Mouse (Mus musculus) hindbrain, embryonic 15.5 days (tissue): Measurements from ENCODE around the gene Ctsd. TPM values are rescaled to one million over a fixed set of nuclear protein-coding genes. Genes with fewer than 3 reads are reported as not detected.

Experiments
- ATAC-seq: fragments of 200-750 bp; cut with Nextera tagmentation; 2 replicates; pipeline ENCODE4 v1.8.0; 2017; ENCODE audit warnings: low read depth, moderate number of reproducible peaks, moderate TSS enrichment; ENCODE audit not compliant: low FRiP score
- H3K27ac ChIP-seq: fragments of 300-500 bp; sonication (generic); replicated peaks from 2 replicates; pipeline ENCODE4 v1.5.1; 2015; ENCODE audit warnings: mild to moderate bottlenecking, inconsistent platforms
- H3K27me3 ChIP-seq: fragments of 300-500 bp; sonication (generic); 2 replicates; pipeline ENCODE4 v1.6.1; 2015; ENCODE audit warnings: control low read depth, inconsistent platforms
- H3K36me3 ChIP-seq: fragments of 300-500 bp; sonication (generic); 2 replicates; pipeline ENCODE4 v1.6.1; 2015; ENCODE audit warnings: control low read depth, inconsistent platforms
- H3K4me1 ChIP-seq: fragments of 300-500 bp; sonication (generic); replicated peaks from 2 replicates; pipeline ENCODE4 v1.6.1; 2015; ENCODE audit warnings: control low read depth, inconsistent platforms
- H3K4me2 ChIP-seq: fragments of 300-500 bp; sonication (generic); 2 replicates; pipeline ENCODE4 v1.6.1; 2015; ENCODE audit warnings: moderate library complexity, mild to moderate bottlenecking, inconsistent platforms
- H3K4me3 ChIP-seq: fragments of 300-500 bp; sonication (generic); 2 replicates; pipeline ENCODE4 v1.5.1; 2015; ENCODE audit warnings: mild to moderate bottlenecking, inconsistent platforms
- H3K9ac ChIP-seq: fragments of 300-500 bp; sonication (generic); 2 replicates; pipeline ENCODE4 v1.6.1; 2015; ENCODE audit warnings: inconsistent platforms
- H3K9me3 ChIP-seq: fragments of 300-500 bp; sonication (generic); 2 replicates; pipeline ENCODE4 v1.6.1; 2016; ENCODE audit warnings: control low read depth, inconsistent platforms
- WGBS: fragments of 180-500 bp; shearing (Covaris S2); methylation state at CpG from one replicate; pipeline ENCODE4 v1.1.7; 2015; 5-methylcytosine and 5-hydroxymethylcytosine counted together
- polyA plus RNA-seq: library from polyadenylated mRNA; unstranded; fragments of >200 nt; fragmentation: Nextera tagmentation; extraction: Ambion mirVana; gene quantifications from 2 replicates; pipeline ENCODE4 v1.2.1, GENCODE M21; 2015

Ctsd gene
- polyA plus RNA-seq, 1 experiment from 2014 or later = 306 TPM

- no peaks in the 10 kb centered on the region for H3K9me3 ChIP-seq
- H3K27ac ChIP-seq = no peak overlapping the region
- peaks cover 33% of the 10 kb centered on the region for H3K27me3 ChIP-seq
- peak overlapping the region; percentile 92 for H3K4me2 ChIP-seq
- H3K4me1 ChIP-seq = peaks cover 16% of the 10 kb centered on the region
- peak overlapping the region; percentile 51; the same call in 1 of the 2 replicates for H3K4me3 ChIP-seq
- WGBS = 83% methylated on average over 18 of the region's 18 CpGs
- ATAC-seq = no peak
- peaks cover under 1% of the 10 kb centered on the region; the same call in 1 of the 2 replicates for H3K36me3 ChIP-seq
- H3K9ac ChIP-seq = no peak overlapping the region
These were observed 16.9 kb downstream of the Ctsd start for GRCm38 (mm10) chr7:142370937-142371336.

DNA sequence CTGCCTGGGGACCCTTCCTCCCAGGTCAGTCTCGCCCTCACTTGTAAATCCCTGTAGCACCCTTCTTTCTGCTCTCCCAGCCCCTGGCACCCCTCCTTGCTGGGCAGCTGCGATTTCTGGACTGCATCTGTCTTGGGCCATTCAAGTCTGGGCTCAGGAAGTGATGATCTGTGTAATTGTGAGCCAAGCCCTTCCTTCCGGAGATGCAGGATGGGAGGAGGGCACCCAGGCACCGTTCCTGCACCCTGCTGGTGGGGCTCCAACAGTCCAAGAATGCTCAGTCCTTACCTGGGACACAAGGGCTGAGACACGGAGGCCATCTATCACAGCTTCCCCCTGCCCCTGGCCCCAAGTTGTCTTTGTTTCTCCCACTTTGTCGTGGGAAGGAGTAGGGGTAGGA is 18.0 kb downstream of the Ctsd start:
- no peak overlapping the region for H3K27ac ChIP-seq
- no peak overlapping the region for H3K4me3 ChIP-seq
- ATAC-seq = no peak
- no peak overlapping the region for H3K4me2 ChIP-seq
- H3K9me3 ChIP-seq = no peaks in the 10 kb centered on the region
- 79% methylated on average over 6 of the region's 6 CpGs for WGBS
- H3K9ac ChIP-seq = no peak overlapping the region
- H3K36me3 ChIP-seq = no peaks in the 10 kb centered on the region
- peaks cover 33% of the 10 kb centered on the region for H3K27me3 ChIP-seq
- H3K4me1 ChIP-seq = peaks cover 16% of the 10 kb centered on the region

GRCm38 (mm10) chr7:142368856-142369255 is 19.0 kb downstream of the Ctsd start:
- H3K27me3 ChIP-seq = peaks cover 33% of the 10 kb centered on the region
- H3K27ac ChIP-seq = no peak overlapping the region
- H3K36me3 ChIP-seq = no peaks in the 10 kb centered on the region
- no peak for ATAC-seq
- WGBS = 76% methylated on average over 2 of the region's 2 CpGs
- no peak overlapping the region for H3K4me3 ChIP-seq
- H3K9me3 ChIP-seq = no peaks in the 10 kb centered on the region
- no peak overlapping the region for H3K9ac ChIP-seq
- H3K4me1 ChIP-seq = peaks cover 16% of the 10 kb centered on the region
- H3K4me2 ChIP-seq = no peak overlapping the region

- no peak for ATAC-seq
- no peaks in the 10 kb centered on the region for H3K27me3 ChIP-seq
- 87% methylated on average over 4 of the region's 4 CpGs for WGBS
- no peak overlapping the region for H3K9ac ChIP-seq
- H3K4me2 ChIP-seq = no peak overlapping the region
- no peak overlapping the region for H3K27ac ChIP-seq
- no peaks in the 10 kb centered on the region for H3K4me1 ChIP-seq
- H3K36me3 ChIP-seq = no peaks in the 10 kb centered on the region
- H3K9me3 ChIP-seq = no peaks in the 10 kb centered on the region
- H3K4me3 ChIP-seq = no peak overlapping the region
These were observed 24.7 kb downstream of the Ctsd start for GRCm38 (mm10) chr7:142363107-142363506.

DNA sequence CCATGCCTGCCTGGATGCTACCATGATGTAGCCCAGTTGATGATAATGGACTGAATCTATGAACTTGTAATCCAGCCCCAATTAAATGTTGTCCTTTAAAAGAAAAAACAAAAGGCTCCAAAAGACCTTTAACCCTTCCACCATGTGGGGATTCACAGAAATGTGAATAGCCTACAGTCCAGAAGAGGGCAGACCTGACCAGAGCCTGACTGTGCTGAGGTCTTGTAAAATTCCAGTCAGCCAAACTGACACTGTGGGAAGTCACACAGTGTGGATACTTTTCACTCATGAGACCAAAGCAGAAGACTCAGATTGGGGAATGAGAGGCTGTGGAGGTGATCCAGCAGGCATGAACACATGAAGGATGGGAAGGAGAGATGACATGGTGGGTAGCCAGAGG is 27.1 kb downstream of the Ctsd start:
- H3K9me3 ChIP-seq = no peaks in the 10 kb centered on the region
- ATAC-seq = no peak
- H3K4me1 ChIP-seq = no peaks in the 10 kb centered on the region
- H3K4me3 ChIP-seq = no peak overlapping the region
- no peak overlapping the region for H3K9ac ChIP-seq
- no peak overlapping the region for H3K27ac ChIP-seq
- H3K27me3 ChIP-seq = no peaks in the 10 kb centered on the region
- no peaks in the 10 kb centered on the region for H3K36me3 ChIP-seq
- H3K4me2 ChIP-seq = no peak overlapping the region

GRCm38 (mm10) chr7:142359129-142359528 is 28.7 kb downstream of the Ctsd start:
- H3K27me3 ChIP-seq = no peaks in the 10 kb centered on the region
- H3K4me3 ChIP-seq = no peak overlapping the region
- H3K4me1 ChIP-seq = no peaks in the 10 kb centered on the region
- WGBS = 72% methylated on average over 8 of the region's 8 CpGs
- H3K9me3 ChIP-seq = no peaks in the 10 kb centered on the region
- H3K4me2 ChIP-seq = no peak overlapping the region
- ATAC-seq = no peak
- H3K36me3 ChIP-seq = no peaks in the 10 kb centered on the region
- no peak overlapping the region for H3K27ac ChIP-seq
- no peak overlapping the region for H3K9ac ChIP-seq

- Histone ChIP-seq H3K4me3 (no peak overlapping the region), H3K4me1 (no peaks in the 10 kb centered on the region), H3K27ac (no peak overlapping the region), H3K9ac (no peak overlapping the region), H3K4me2 (no peak overlapping the region), H3K9me3 (no peaks in the 10 kb centered on the region), H3K27me3 (no peaks in the 10 kb centered on the region), H3K36me3 (no peaks in the 10 kb centered on the region)
- ATAC-seq = no peak
- WGBS = 89% methylated on average over 3 of the region's 3 CpGs
These were observed 30.3 kb downstream of the Ctsd start for GRCm38 (mm10) chr7:142357566-142357965.

- H3K9me3 ChIP-seq = no peaks in the 10 kb centered on the region
- H3K36me3 ChIP-seq = no peaks in the 10 kb centered on the region
- ATAC-seq = no peak
- no peak overlapping the region for H3K4me2 ChIP-seq
- H3K4me1 ChIP-seq = no peaks in the 10 kb centered on the region
- no peaks in the 10 kb centered on the region for H3K27me3 ChIP-seq
- no peak overlapping the region for H3K27ac ChIP-seq
- H3K4me3 ChIP-seq = no peak overlapping the region
- 89% methylated on average over 8 of the region's 8 CpGs for WGBS
- H3K9ac ChIP-seq = no peak overlapping the region
These were observed 33.1 kb downstream of the Ctsd start for GRCm38 (mm10) chr7:142354661-142355233.

DNA sequence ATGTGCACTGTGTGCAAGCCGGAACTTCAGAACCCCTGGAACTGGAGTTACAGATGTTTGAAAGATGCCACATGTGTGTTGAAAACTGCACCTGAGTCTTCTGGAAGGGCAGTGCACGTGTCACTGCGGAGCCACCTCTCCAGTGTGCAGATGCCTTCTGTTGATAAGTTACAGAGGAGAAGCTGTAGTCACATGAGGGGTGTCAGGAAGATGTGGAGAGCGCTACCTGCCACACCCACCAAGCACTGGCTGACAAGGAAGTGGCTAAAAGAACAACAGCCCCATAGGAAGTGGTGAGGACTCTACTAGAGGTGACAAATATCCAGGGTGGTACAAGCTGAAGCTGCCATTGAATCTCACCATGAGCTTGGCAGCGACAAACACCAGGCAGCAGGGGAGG is 34.0 kb downstream of the Ctsd start:
- Histone ChIP-seq H3K36me3 (no peaks in the 10 kb centered on the region), H3K9me3 (no peaks in the 10 kb centered on the region), H3K27ac (no peak overlapping the region), H3K4me2 (no peak overlapping the region), H3K9ac (no peak overlapping the region), H3K4me3 (no peak overlapping the region), H3K4me1 (no peaks in the 10 kb centered on the region; the same call in 1 of the 2 replicates), H3K27me3 (no peaks in the 10 kb centered on the region)
- no peak for ATAC-seq
- WGBS = 70% methylated on average over 5 of the region's 5 CpGs

DNA sequence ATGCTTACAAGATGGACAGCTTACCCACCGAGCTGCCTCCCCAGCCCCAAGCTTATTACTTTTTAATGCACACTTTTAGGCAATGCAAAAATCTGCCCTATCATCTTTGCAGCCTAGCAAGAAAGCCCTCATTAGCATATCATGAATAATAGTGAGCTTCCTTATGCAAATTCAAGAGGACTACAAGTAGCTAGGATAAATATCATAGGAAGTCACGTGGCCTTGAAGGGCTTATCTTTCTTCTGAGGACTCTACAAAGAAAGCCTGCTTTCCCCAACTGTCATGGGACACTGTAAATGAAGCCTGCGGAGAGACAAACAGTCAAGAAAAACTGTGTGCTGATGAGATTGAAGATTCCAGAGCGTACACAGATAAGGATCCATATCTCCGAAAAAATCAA is 36.3 kb downstream of the Ctsd start:
- 61% methylated on average over 5 of the region's 5 CpGs for WGBS
- H3K4me2 ChIP-seq = no peak overlapping the region
- H3K9ac ChIP-seq = no peak overlapping the region
- no peaks in the 10 kb centered on the region for H3K9me3 ChIP-seq
- no peak for ATAC-seq
- no peak overlapping the region for H3K4me3 ChIP-seq
- no peaks in the 10 kb centered on the region; the same call in 1 of the 2 replicates for H3K4me1 ChIP-seq
- H3K27ac ChIP-seq = no peak overlapping the region
- no peaks in the 10 kb centered on the region for H3K36me3 ChIP-seq
- no peaks in the 10 kb centered on the region for H3K27me3 ChIP-seq

DNA sequence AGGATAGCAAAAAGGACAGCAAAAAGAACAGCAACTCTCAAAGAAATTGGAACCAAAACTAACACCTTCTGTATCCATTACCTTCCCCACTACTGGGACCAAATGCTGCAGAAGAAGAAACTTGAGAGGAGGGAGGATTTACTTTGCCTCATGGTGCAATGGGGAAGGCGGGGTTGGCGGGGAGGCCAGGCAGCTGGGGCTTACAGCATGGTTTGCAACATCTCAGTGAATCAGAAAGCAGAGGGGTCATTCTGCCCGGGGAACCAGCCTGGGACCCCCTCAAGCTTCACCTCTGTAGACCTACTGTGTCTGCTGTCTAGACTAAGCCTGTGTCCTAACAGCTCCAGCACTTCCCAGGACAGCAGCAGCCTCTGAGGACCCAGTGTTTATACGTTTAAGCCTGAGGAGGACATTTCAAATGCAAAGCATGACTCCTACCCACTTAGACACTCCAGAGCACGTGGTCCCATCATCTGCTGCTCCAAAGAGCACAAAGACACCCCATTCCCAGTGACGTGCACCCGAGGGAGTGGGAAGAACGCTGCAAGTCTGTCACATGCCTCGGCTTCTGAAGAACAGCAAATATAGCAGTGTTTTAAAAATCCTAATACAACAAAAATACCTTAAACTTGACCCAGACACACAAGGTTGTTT is 38.4 kb downstream of the Ctsd start:
- 25% methylated on average over 9 of the region's 9 CpGs for WGBS
- H3K36me3 ChIP-seq = no peaks in the 10 kb centered on the region
- no peaks in the 10 kb centered on the region for H3K27me3 ChIP-seq
- H3K9ac ChIP-seq = no peak overlapping the region
- H3K4me3 ChIP-seq = no peak overlapping the region
- H3K27ac ChIP-seq = no peak overlapping the region
- ATAC-seq = peak; percentile 71
- H3K9me3 ChIP-seq = no peaks in the 10 kb centered on the region
- no peaks in the 10 kb centered on the region; the same call in 1 of the 2 replicates for H3K4me1 ChIP-seq
- H3K4me2 ChIP-seq = no peak overlapping the region

DNA sequence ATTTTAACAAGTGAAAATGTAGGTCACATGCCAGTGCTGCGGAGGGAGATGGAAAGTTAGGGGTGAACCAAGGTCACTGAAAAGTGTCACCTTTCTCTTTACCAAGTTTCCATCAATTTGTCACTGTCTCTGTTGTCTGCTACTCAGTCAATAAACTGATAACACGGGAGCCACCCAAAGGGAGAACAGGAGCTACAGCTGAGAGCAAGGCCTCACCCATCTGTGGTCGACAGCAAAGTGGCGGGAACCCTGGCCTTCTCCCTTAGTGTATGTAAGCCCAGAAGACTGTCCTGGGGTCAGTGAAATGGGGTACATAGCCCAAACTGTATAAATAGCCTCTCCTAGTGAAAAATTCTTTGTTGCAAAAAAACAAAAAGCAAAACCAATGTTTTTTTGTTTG is 40.3 kb downstream of the Ctsd start:
- no peaks in the 10 kb centered on the region for H3K9me3 ChIP-seq
- H3K4me3 ChIP-seq = no peak overlapping the region
- no peak overlapping the region for H3K27ac ChIP-seq
- H3K9ac ChIP-seq = no peak overlapping the region
- ATAC-seq = no peak
- H3K27me3 ChIP-seq = no peaks in the 10 kb centered on the region
- WGBS = 80% methylated on average over 4 of the region's 4 CpGs
- H3K4me2 ChIP-seq = no peak overlapping the region
- H3K4me1 ChIP-seq = no peaks in the 10 kb centered on the region; the same call in 1 of the 2 replicates
- no peaks in the 10 kb centered on the region for H3K36me3 ChIP-seq

- H3K9ac ChIP-seq = no peak overlapping the region
- H3K9me3 ChIP-seq = no peaks in the 10 kb centered on the region
- no peaks in the 10 kb centered on the region for H3K36me3 ChIP-seq
- no peaks in the 10 kb centered on the region for H3K27me3 ChIP-seq
- H3K4me3 ChIP-seq = no peak overlapping the region
- no peaks in the 10 kb centered on the region for H3K4me1 ChIP-seq
- H3K27ac ChIP-seq = no peak overlapping the region
- no peak for ATAC-seq
- H3K4me2 ChIP-seq = no peak overlapping the region
- WGBS = 79% methylated on average over 3 of the region's 3 CpGs
These were observed 45.6 kb downstream of the Ctsd start for GRCm38 (mm10) chr7:142342247-142342640.
